Comparison of ENCODE assay signal across 15 mouse cellular contexts in genomic region chr5:118556387-118556937, GRCm38 (mm10). TPM values are rescaled to one million over a fixed set of nuclear protein-coding genes. Genes with fewer than 3 reads are reported as not detected.
DNase-seq lines count a peak whose midpoint lies in the region; ATAC-seq and TF ChIP-seq lines count a peak whose summit lies in the region.
"Had no signal": no experiment of that assay in that cellular context is flagged by ENCODE, and none has a peak within 500 bp of the region (broad histone marks: within the 10 kb centered on the region; RNA-seq: fewer than 3 reads in every experiment).

No protein-coding gene starts in this region.

- H3K9me3 ChIP-seq in heart, embryonic 16.5 days (replicated peaks; ENCODE audit: control insufficient read depth, low read length) = peaks cover 4% of the 10 kb centered on the region; the same call in 1 of the 2 replicates
- H3K9me3 ChIP-seq in liver, embryonic 11.5 days (ENCODE audit: control insufficient read depth, low read length) = 0 out of 2 replicates have a peak, but pooled peaks cover 2% of the 10 kb centered on the region
- H3K9me3 ChIP-seq in neural tube, embryonic 15.5 days (replicated peaks) = no peaks in the 10 kb centered on the region

- H3K4me2 ChIP-seq in heart, embryonic 16.5 days (ENCODE audit: low read depth, low read length) = 0 out of 2 replicates have a peak overlapping the region, but pooled peaks have one; percentile 2
- H3K4me2 ChIP-seq in liver, embryonic 11.5 days = peak overlapping the region; percentile 61
- no peak overlapping the region for H3K4me2 ChIP-seq in neural tube, embryonic 15.5 days

- no peak for TF ChIP-seq CTCF in heart, adult 2 months (IDR thresholded peaks at IDR 0.05)

- no peak for TF ChIP-seq POLR2A in heart, adult 2 months (IDR thresholded peaks at IDR 0.05; ENCODE audit: insufficient read depth, low read depth, low read length)

- ATAC-seq in heart, embryonic 16.5 days (replicated peaks; ENCODE audit: extremely low read depth, insufficient read depth, low FRiP score) = no peak
- no peak for ATAC-seq in liver, embryonic 11.5 days (replicated peaks; ENCODE audit: low FRiP score)
- peak; percentile 31; the same call in 1 of the 2 replicates for ATAC-seq in megakaryocyte-erythroid progenitor cell, adult 5-6 weeks (replicated peaks; ENCODE audit: low FRiP score, low TSS enrichment, poor library complexity, severe bottlenecking)
- ATAC-seq in neural tube, embryonic 15.5 days (ENCODE audit: low FRiP score) = no peak
- ATAC-seq: forebrain, embryonic 16.5 days; midbrain, embryonic 16.5 days had no signal

- TF ChIP-seq EP300 in heart, adult 2 months (IDR thresholded peaks at IDR 0.05; ENCODE audit: insufficient read depth, low read depth, low read length) = no peak

- no peak overlapping the region for H3K9ac ChIP-seq in heart, embryonic 16.5 days (ENCODE audit: low read length)
- H3K9ac ChIP-seq in heart, adult 2 months (ENCODE audit: low read depth, low read length) = no peak overlapping the region
- H3K9ac ChIP-seq in liver, embryonic 11.5 days (ENCODE audit: low read depth, low read length) = peak overlapping the region; percentile 27; the same call in 1 of the 2 replicates
- no peak overlapping the region for H3K9ac ChIP-seq in neural tube, embryonic 15.5 days (replicated peaks)

- DNase-seq in heart, adult 2 months = no peak
- peak; percentile 46 for DNase-seq in c-Kit-positive CD71-positive TER-119-negative erythroid progenitor cells, embryonic 14.5 days (ENCODE audit: low read depth)
- DNase-seq in liver, embryonic 11.5 days (ENCODE audit: low spot score) = no peak
- no peak for DNase-seq in cerebellum, adult 9-11 months
- DNase-seq in ovary, postnatal 36 days (ENCODE audit: low spot score) = no peak
- DNase-seq: cerebellum, postnatal 14 days; kidney, adult 8-10 months; left cerebral cortex, postnatal 4 days; lung, postnatal 10 days; right cerebral cortex, adult 18-20 months had no signal

- intact Hi-C loops in heart, adult 2 months (cut with DNase I) = no loop called here

- no peaks in the 10 kb centered on the region; the same call in 1 of the 2 replicates for H3K79me2 ChIP-seq in heart, adult 2 months (replicated peaks; ENCODE audit: control insufficient read depth, insufficient read depth, low read length)

- H3K4me3 ChIP-seq in heart, embryonic 16.5 days (ENCODE audit: low read length) = no peak overlapping the region
- H3K4me3 ChIP-seq in heart, adult 2 months = no peak overlapping the region
- H3K4me3 ChIP-seq in liver, embryonic 11.5 days (ENCODE audit: low read depth, low read length) = peak overlapping the region; percentile 22; the same call in 1 of the 2 replicates
- no peak overlapping the region for H3K4me3 ChIP-seq in neural tube, embryonic 15.5 days (replicated peaks)

- H3K27ac ChIP-seq in heart, embryonic 16.5 days (ENCODE audit: low read length) = no peak overlapping the region
- H3K27ac ChIP-seq in heart, adult 2 months = no peak overlapping the region
- no peak overlapping the region for H3K27ac ChIP-seq in liver, embryonic 11.5 days (ENCODE audit: low read depth, low read length)
- H3K27ac ChIP-seq in neural tube, embryonic 15.5 days (replicated peaks) = no peak overlapping the region

- H3K4me1 ChIP-seq in heart, embryonic 16.5 days (ENCODE audit: control insufficient read depth, insufficient read depth, low read length) = peaks cover 2% of the 10 kb centered on the region; the same call in 1 of the 2 replicates
- no peaks in the 10 kb centered on the region; the same call in 1 of the 2 replicates for H3K4me1 ChIP-seq in heart, adult 2 months (ENCODE audit: control insufficient read depth, insufficient read depth, low read length)
- peaks cover 16% of the 10 kb centered on the region for H3K4me1 ChIP-seq in liver, embryonic 11.5 days (replicated peaks; ENCODE audit: control insufficient read depth, insufficient read depth, low read length)
- H3K4me1 ChIP-seq in neural tube, embryonic 15.5 days = peaks cover 7% of the 10 kb centered on the region

- no peaks in the 10 kb centered on the region for H3K27me3 ChIP-seq in heart, embryonic 16.5 days (ENCODE audit: control insufficient read depth, insufficient read depth, low read length)
- H3K27me3 ChIP-seq in heart, adult 2 months (ENCODE audit: control insufficient read depth, insufficient read depth, low read length) = no peaks in the 10 kb centered on the region
- H3K27me3 ChIP-seq in liver, embryonic 11.5 days (replicated peaks; ENCODE audit: control insufficient read depth, insufficient read depth, low read length) = 0 out of 2 replicates have a peak, but pooled peaks cover 2% of the 10 kb centered on the region
- H3K27me3 ChIP-seq in neural tube, embryonic 15.5 days (replicated peaks) = peaks cover 4% of the 10 kb centered on the region; the same call in 1 of the 2 replicates

- no peaks in the 10 kb centered on the region for H3K36me3 ChIP-seq in heart, embryonic 16.5 days (ENCODE audit: control insufficient read depth, insufficient read depth)
- no peaks in the 10 kb centered on the region for H3K36me3 ChIP-seq in heart, adult 2 months (ENCODE audit: control insufficient read depth, insufficient read depth, low read length)
- no peaks in the 10 kb centered on the region for H3K36me3 ChIP-seq in liver, embryonic 11.5 days (ENCODE audit: control insufficient read depth, insufficient read depth, low read length)
- H3K36me3 ChIP-seq in neural tube, embryonic 15.5 days = no peaks in the 10 kb centered on the region

- WGBS in heart, embryonic 16.5 days = 17% methylated on average over 12 of the region's 12 CpGs
- WGBS in heart, adult 2 months = 25% methylated on average over 12 of the region's 12 CpGs
- 6% methylated on average over 12 of the region's 12 CpGs for WGBS in liver, embryonic 11.5 days
- WGBS in neural tube, embryonic 15.5 days = 45% methylated on average over 12 of the region's 12 CpGs

RNA-seq across cellular contexts. Expression of gene Med13l, which starts 4.0 kb away (rescaled TPM):
- 6.7 and 7.7 TPM in 2 replicates for polyA plus RNA-seq in heart, embryonic 16.5 days (2015; fragmentation: Nextera tagmentation; extraction: Ambion mirVana)
- total RNA-seq in heart, adult 2 months (2021) = 10 to 100 TPM; 29.9 to 30.8 TPM
- 10.4 and 11.0 TPM in 2 replicates for polyA plus RNA-seq in heart, adult 2 months (2012; rRNA removed)
- polyA plus RNA-seq in liver, embryonic 11.5 days (2014; fragmentation: Nextera tagmentation; extraction: Ambion mirVana) = 11.3 and 13.7 TPM in 2 replicates
- 25.9 and 27.3 TPM in 2 replicates for total RNA-seq in megakaryocyte-erythroid progenitor cell, adult 5-6 weeks (2014; fragmentation: Nextera tagmentation)
- total RNA-seq in megakaryocyte-erythroid progenitor cell, adult 5-6 weeks (2017) = 11.3 and 13.6 TPM in 2 replicates
- polyA plus RNA-seq in neural tube, embryonic 15.5 days (2015; fragmentation: Nextera tagmentation; extraction: Ambion mirVana) = 11.5 and 12.3 TPM in 2 replicates
